Mouse (Mus musculus): ENCODE data around the gene Ikzf5.
"Not testable (repeated sequence)": the region's sequence is repeated elsewhere in the genome, so short reads cannot be mapped to it uniquely, and the experiment has no call there.

Gene Ikzf5

DNA sequence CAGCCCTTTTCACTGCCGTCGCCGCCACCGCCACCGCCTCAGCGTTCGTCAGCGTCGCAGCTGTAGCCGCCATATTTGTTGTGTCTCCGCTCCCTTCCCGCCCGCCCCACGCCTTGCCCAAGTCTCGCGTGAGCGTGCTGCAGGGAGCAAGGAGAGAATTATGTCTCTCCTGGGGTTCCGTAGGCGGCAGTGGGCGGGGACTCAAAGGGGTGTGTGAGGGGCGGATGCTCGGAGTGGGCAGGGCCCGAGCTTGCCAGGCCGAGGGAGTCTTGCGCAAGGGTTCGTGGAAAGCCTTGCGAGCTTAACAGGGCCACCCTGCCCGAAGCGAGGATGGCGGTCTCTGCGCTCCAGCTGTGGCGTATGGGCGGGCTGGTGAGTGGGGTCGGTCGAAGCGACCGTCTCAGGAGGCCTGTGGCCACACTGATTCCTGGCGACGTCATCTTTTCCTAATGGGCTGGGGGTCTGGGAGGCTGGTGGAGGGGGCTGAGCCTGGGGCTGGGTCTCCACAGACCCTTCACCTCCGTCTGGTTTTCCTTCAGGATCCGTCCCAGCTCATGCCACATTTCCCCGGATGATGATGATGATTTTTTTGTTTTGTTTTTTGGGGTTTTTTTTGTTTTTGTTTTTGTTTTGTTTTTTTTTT is at the start of gene Ikzf5, which contains the start of gene Acadsb:
Ikzf5 (minus strand) TSS at position 106 of the 643 bp plus-strand sequence.
Acadsb (plus strand) TSS at position 186 of the 643 bp plus-strand sequence.
- peak; percentile 98 for DNase-seq (ENCODE audit: low read depth, low spot score)

DNA sequence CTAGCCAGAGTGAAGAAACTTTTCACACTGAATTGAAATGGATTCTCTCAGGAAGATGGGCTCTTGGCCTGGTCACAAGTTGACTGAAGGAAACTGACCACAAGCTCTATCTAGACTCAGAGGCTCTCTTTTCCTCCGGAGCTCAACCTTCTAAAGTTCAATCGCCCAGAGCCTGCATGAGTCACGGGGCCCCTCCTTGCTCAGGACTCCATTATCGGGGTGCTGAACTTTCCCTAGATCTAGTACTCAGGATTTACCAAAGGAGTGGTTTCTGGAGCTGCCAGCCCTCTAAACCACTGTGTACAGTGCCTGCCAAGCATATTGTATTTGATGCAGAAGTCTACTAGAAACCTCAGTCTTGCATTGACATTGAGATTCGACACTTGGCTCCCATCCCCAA is 46.4 kb upstream of the Ikzf5 start:
- no peak for DNase-seq (ENCODE audit: low read depth, low spot score)

DNA sequence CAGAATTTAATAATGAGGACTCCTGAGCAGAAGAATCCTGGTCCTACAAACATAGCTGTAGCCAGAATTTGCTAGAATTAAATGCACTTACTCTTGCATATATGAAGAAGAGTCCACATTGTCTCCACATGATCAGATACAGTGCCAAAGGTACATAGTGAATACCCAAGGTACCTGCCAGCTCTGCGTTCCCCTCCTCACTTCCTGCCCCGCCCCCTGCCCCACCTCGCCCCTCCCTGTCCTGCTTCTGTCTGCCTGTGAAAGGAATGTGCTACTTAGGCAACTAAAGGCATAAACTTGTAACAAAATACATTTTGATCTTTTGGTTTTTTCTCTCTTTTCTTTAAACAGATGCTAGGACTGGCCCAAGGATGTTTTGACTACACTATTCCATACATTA is 26.7 kb upstream of the Ikzf5 start:
- no peak for DNase-seq (ENCODE audit: low read depth, low spot score)

DNA sequence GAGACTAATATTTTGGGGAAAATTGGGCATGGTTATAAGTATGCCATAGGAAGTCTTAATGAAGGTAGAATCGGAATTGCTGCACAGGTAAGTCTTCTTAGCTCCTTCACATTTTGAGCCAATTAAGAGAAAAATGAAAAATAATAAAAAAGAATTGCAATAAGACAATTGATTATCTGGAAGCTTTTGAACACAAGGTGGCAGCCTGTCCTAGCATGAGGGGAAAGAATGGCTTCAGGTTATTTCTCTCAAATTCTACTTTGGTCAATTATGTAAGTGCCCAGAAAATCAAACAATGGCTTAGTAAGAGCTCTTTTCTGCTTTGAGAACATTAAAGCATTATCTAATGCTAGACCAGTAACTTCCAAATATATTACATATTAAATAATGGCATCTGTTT is 24.0 kb upstream of the Ikzf5 start:
- no peak for DNase-seq (ENCODE audit: low read depth, low spot score)

DNA sequence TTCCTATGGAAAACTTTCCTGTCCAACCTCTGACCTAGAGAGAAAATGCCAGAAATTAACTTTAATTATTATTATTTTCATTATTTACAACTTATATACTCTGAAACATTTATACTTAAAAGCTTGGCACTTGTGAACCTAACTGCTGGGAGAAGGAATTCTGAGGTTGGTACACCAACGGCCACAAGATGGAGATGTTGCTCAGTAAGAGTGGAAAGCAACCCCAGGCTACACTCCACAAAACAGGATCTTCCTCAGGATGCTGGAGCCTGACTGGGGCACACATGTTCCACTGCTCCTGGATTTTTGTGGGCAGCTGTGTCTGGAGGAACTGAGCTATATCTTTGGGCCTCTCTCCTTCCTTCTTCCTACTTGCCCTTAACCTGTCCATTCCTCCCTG is 21.9 kb upstream of the Ikzf5 start:
- peak; percentile 69 for DNase-seq (ENCODE audit: low read depth, low spot score)

DNA sequence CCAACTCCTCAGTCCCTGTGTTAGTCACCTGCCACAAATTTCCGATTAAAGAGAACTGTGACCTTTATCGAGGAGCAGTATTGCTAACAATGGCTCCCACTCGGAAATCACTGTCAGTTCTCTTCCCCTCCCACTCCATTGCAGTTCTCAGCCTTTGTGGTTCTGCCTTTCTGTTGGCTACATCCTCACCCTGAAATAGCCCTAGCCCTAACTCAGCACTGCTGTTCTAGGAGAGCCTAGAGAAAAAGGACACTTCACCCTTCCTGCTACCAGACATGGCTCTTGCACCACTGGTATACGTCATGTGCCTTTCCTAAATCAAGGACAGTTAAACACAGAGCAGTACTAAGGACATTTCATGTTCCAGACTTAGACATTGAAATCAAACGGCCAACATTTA is 17.0 kb upstream of the Ikzf5 start:
- DNase-seq (ENCODE audit: low read depth, low spot score) = no peak

DNA sequence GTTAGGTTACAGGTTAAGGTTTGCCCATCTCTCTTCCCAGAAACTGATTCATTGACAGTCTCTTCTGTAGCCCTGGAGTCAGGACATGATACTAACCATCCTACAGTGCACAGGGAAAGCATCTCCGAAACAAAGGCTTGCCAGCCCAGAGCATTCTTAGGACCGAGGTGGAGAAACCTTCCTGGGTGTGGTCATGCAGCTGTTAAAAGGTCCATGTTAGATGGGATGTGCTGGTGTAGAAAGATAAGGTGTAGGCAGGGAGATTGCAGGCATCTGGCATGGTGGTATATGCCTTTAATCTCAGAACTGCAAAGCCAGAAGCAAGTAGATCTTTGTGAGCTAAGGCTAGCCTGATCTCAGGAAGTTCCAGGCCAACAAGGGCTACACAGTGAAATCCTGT is 14.6 kb upstream of the Ikzf5 start:
- DNase-seq (ENCODE audit: low read depth, low spot score) = no peak

DNA sequence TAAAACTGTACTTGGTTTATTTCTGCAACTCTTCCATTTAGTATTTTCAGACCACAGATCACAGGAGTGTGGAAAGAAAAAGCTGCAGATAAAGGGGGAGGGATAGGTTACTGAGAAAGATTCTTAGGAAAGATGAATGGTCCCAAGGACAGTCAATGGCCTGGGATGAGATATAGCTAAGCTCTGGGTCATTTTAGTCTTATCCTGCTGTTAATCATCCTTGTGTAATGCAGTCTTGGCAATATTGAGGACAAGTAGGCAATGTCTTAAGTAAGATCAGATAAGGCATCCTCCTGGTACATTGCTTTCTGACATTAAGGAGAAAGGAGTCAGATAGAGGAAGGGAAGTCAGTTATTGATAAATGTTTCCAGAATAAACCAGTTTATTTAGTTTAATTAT is 7.3 kb upstream of the Ikzf5 start:
- DNase-seq (ENCODE audit: low read depth, low spot score) = no peak

DNA sequence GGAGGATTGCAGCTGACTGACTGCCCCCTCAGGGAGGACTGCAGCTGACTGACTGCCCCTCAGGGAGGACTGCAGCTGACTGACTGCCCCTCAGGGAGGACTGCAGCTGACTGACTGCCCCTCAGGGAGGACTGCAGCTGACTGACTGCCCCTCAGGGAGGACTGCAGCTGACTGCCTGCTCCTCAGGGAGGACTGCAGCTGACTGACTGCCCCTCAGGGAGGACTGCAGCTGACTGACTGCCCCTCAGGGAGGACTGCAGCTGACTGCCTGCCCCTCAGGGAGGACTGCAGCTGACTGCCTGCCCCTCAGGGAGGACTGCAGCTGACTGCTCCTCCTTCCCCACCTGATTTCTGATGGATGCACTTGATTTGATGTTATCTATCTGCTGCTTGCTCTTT is 6.4 kb upstream of the Ikzf5 start:
- DNase-seq (ENCODE audit: low read depth, low spot score) = not testable (repeated sequence)

DNA sequence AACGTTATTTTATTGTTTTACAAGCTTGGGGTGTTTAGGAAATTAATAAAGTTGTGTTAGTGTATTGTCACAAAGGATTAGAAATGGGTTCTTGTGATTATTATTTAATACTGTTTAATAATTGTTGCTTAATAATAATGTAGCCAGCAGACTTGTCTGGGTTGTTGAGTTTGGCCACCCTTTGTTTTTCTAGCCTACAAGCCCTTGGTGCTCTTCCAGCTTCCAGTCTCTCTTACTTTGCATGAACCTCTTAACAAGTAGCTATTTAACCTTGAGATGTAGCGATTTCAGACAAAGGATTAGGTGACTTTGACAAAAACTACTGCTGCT is 1.6 kb upstream of the Ikzf5 start:
- no peak for DNase-seq (ENCODE audit: low read depth, low spot score)

DNA sequence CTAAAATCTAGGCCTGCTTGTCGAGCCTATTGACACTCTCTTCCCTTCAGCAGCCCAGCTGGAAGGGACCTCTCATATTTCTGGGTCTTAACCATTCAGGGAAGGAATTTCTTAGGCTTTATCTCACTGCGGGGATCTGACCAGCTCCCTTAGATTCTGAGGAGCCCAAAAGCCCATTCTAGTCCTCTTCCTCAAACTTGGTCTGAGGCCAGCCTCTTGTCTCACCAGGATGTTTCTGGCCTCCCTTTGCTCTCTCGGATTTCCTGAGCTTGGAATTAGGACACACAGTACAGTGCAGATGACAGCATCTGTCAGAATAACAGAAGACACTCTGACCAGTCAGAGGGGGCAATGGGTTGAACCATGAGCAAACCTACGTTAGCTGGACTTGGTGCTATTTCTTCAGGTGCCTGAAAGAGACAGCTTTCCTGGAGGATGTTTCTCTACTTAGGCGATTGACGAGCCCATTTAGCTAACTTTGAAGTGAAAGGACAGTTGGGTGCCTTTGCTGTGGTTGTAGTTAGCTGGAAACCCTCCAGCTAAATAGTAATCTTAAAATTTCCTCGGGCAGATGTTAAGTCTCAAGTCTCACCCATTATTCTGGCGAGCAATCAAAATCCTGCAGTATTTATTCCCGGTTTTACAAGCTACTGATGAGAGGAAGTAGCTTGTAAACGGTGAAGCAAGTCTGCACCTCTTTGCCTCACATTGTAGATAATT is 1.1 kb upstream of the Ikzf5 start:
- no peak for DNase-seq (ENCODE audit: low read depth, low spot score)

DNA sequence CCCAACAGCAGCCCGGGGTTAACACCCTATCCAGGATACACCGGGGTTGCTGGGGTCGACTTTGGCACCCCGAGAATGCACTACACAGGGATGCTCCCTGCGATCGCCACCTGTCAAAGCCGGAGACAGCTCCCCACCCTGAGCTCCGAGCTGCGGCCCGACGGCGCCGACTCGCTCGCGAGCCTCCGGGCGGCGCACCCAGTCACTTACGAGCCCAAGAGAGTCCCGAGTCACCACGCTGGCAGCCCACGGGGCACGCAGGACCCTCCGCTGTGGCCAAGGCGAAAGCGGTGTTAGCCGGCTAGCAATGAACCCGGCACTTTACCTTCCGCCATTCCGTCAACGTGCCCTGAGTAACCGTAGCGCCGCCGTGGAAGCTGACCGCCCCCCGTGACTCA is 334 bp downstream of the Ikzf5 start:
- DNase-seq (ENCODE audit: low read depth, low spot score) = peak; percentile 30

DNA sequence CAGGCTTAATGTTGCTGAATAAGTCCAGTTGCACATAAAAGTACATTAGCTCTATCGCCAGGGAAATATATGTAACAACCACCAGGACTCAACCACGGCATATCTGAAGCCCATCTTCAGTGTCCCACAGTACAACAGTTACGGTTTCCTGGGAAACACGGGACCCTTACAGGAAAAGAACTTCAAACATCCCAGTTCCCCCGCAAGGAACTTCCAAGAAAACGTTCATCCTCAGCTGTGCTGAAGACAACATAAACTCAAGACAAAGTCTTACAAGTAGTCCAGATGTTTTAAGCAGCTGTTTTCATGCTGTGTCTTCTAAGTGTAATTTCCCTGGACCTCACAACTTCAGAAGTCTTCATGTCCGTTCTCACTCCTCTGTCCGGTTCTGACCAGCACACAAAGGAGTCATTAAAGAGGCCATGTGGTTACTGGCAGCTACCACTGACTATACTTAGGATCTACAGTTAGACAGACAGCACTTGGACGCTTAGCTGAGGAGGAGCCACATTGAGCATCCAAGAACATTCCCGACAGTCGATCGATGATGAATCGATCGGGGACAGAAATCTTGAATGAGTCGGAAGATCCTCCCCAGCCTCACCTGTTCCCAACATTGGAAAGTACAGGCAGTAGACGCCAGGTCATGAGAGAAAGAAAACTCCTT is 867 bp downstream of the Ikzf5 start:
- peak; percentile 59 for DNase-seq (ENCODE audit: low read depth, low spot score)

DNA sequence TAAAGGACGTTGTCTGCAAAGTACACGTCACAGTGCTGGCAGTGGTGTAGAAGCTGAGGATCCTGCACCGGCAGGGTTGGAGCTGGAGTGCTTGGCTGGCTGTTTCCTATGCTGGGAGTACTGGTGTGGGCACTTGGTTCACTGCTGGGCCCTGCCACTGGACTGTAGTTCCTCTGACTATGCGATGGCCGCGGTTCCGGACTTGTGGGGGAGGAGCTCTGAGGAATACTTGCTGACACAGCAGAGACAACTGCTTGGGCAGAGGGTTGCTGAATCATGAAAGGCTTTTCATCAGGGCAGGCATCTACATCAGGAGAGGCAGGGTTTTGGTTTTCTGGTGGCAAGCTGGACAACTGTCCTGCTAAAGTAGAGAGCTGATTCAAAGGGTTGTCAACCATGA is 18.6 kb downstream of the Ikzf5 start:
- DNase-seq (ENCODE audit: low read depth, low spot score) = not testable (repeated sequence)

DNA sequence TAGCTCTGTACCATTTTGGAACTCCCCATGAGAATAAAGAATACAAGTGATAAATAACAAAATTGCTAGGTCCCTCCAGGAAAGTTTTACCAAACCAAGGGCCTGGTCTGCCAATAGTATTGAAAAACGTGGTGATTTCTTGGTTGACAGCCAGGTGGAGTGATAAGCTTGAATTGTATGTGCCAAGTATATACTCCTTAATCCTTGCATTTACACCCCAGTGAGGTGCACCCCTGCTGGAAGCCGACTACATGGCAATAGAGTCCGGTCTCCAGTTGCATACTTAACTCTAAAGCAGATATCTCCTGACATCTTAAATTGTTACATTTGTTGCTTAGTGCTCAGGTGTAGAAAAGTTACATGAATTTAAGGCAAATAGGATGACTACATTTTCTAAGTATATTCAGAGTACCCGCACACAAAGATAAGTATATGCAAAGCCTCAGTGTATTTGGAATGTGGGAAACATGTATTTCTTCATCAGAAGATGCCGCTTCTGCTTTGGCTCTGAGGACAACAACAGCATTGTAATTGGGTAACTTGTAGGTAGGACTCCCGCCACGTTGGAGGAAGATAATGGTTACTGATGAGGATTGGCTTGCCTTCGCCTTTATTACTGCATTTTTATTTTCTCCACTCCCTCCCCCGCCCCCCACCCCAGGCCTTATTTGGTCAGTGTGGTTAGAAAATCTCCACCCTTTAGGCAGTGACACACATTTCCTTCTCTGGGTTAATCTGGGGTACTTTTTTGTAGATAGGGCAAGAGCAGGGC is 38.3 kb downstream of the Ikzf5 start:
- DNase-seq (ENCODE audit: low read depth, low spot score) = peak; percentile 9

DNA sequence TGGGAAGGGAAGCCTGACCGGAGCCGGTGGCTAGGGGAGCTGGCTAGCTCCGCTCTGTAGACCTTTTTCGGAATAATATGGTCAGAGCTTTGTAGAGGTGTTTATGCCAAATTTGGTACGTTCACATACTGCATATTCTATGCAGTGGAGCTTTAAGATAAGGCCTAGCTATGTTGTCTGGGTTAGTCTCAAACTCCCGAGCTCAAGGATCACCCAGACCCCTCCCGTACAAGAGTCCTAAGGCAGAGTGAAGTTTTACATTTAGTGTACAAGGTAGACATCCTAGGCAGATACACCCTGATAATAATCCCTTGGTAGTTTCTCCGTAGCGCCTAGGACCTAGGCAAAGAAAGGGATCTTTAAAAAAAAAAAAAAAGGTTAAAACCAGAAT is 38.9 kb downstream of the Ikzf5 start:
- no peak for DNase-seq (ENCODE audit: low read depth, low spot score)

DNA sequence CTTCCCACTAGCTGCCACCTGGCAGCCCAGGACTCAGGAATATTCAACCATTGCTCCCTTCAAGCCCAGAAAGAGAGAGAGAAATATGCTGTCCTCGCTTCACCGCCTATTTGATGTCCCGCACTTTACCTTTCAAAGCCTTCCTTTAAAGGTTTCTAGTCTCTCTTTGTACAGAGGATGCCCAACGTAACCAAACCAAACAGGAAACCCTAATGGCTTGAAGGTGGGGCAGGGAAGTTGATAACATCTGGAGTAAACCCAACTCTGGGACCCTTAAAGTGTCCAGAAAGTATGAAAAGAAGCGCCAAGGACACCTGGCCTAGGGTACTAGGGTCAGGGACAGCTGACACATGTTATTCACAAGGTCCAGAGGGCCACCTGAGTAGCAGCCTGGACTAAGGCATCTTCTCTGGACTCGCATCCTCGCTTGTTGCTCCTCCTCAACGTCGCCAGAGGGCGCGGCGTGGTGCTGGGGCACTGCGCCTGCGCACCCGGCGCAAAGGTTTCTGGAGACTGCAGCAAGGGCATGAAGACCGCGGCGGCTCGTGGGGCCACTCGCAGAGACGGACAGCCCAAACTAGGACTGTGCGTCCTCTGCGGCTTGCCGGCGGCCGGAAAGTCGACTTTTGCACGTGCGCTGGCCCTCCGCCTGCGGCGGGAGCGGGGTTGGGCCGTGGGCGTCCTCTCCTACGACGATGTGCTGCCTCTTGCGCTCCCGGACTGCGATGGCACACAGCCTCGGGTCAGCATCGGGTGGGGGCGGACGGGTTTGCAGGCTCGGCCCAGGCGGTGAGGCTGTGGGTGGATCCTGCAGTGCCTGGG is 39.5 kb downstream of the Ikzf5 start, which contains the start of gene Pstk:
Pstk (plus strand) TSS at position 494 of the 822 bp plus-strand sequence.
- DNase-seq (ENCODE audit: low read depth, low spot score) = peak; percentile 96

DNA sequence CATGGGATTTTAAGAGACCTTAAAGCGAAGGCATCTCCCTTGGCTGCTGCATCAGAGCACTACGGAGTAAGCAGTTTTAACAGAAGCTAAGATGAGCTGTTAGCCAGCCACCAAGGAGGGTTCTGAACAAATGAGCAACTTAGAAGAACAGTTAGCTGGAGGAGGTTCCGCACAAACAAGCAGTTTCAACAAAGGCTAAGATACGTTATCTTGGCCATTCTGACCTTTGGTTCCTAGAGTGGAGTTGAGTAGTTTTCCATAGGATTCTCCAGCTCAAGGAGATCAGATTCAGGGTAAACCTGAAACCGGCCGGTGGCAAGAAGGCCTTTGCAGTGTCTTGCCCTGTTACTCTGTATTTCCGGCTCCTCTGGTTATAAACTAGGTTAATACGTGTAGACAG is 46.2 kb downstream of the Ikzf5 start:
- DNase-seq (ENCODE audit: low read depth, low spot score) = no peak

DNA sequence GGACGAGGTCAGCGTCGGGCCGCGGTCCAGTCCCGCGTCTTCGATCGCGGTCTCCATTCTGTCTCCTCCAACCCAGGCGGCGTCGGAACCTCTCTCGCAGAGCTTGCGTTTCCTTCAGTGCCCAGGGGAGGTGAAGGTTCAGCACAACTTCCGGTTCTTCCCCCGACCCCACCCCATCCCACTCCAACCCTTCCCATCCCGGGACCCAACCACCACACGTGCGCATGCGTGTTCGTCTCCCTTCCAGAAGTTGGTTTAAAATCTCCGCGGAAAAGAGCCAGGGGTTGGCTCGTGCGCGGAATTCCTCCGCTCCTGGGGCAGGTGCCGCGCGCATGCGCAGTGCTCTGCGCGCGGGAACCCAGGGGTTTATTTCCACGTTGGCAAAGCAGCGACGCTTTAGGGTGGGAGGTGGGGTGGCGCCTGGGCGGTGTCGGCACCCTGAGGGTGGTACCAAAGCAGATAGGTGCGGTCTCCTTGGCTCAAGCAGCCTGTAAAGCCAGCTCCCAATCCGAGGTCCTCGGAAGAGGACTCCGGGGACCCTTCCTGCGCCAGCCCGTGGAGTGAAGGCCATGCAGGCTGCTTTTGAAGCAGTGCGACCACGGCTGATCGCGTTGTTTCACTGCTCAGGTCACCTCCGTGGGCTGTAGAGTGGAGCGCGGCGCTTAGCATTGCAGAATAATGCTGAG is 47.6 kb downstream of the Ikzf5 start, which contains the start of gene 2310057M21Rik:
2310057M21Rik (minus strand) TSS at position 145 of the 686 bp plus-strand sequence.
- peak; percentile 99 for DNase-seq (ENCODE audit: low read depth, low spot score)

DNA sequence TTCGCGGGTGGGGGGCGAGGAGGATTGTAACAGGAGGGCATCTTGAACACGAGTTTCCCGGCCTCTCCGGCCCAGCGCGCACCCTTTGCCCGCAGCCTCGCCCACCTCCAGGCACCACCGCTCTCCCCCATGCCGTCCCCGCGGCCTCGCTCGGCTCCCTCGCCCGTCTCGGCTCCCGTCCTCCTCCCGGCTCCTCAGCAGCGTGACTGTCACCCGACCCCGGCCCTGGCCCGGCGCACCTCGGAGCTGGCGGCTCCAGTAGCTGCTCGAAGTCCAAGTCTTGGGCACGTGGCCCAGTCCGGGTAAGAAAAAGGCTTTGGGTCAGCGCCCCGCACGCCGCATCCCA is 48.1 kb downstream of the Ikzf5 start:
- DNase-seq (ENCODE audit: low read depth, low spot score) = no peak

DNA sequence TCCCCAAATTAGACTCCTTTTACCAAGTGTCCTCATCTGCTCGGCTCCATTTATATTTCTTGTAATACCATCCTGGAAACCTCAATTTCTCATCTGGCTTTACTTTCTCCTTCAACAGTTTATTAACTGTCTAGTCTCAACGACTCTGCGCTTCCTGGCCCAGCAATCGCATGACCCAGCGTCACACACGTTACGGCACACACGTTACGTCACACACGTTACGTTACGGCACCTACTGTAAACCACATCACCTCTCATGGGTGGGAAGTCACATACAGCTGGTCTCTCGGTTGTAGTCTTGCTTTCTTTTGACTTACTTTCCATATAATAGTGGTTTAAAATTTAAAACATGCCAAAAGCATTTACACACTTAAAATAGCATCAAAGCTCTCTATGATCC is 54.2 kb downstream of the Ikzf5 start:
- DNase-seq (ENCODE audit: low read depth, low spot score) = no peak
